Mouse (Mus musculus) lung, adult 18-20 months (tissue): ENCODE data around the gene Selenbp1.
"Not testable (repeated sequence)": the region's sequence is repeated elsewhere in the genome, so short reads cannot be mapped to it uniquely, and the experiment has no call there.

Experiments
- DNase-seq, 2 experiments: peaks; one replicate each; pipeline ENCODE4 v3.0.0; 2022; ENCODE audit warnings: mixed read lengths in 2 of 2

Selenbp1 gene

DNA sequence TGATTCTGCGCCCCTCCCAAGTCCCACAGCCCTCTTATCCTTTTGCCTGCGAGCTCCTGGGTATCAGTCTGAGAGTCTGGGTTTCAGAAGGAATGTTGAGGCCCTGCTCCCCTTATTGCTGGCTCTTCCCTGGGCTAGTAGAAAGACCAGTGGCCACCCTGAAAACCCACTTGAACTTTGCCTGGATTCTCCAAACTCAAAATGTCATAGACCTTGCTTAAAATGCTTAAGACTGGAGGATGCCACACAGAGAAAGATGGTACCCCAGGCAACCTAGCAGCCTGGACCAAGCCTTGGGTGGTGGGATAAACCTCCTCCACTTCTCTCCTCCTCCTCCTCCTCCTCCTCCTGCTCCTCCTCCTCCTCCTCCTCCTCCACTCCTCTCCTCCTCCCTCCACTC, 748 bp downstream of the Selenbp1 start:
- DNase-seq = not testable (repeated sequence)

DNA sequence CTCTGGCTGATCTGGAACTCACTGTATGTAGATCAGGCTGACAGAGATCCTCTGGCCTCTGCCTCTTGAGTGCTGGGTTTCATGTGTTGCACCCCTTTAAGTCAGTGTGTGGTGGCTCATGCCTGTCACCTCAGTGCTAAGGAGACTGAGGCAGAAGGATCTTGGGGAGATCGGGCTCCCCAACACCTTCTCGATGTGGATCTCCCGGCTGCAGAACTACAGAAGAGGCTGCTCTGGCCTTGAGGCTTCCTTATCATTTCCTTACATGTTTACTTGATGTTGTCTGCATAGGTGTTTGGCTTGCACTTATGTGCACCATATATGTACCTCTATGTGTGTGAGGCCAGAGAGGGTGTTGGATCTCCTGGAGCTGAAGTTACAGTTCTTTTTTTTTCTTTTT, 1.7 kb downstream of the Selenbp1 start:
- DNase-seq = not testable (repeated sequence)

DNA sequence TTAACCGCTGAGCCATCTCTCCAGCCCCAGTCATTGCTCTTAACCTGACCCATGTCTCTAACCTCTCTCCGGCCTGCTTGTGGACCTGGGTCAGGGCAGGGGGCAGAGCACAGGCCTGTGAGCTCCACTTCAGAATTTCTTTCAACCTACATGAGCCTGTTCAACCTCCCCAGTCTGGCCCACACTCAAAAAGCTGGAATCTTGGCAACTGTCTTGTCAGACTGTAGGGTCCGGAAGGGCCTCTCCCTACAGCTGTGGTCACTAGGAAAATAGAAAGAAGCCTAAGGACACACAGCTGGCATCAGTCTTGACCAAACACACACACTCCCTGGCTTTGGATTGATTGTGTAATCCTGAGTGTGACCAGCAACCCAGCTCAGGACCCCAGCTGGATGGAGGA, 2.5 kb downstream of the Selenbp1 start:
- DNase-seq = peak; percentile 77 to 86

DNA sequence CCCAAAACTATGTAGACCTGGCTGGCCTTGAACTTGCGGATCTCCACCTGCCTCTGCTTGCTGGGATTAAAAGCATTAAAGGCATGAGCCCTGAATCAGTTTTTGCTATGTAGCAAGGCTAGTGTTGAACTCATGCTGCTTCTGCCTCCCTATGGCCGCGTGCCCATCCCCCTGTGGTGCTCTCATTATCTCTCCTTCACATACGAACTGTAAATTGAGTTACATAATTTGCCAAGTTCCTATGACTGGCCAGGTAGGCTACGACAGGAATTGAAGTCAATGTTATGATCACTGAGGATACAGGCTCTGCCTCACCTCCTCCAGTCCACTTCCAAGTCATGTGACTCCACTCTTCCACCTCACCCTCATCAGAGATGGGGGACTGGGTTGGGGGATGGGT, 3.3 kb downstream of the Selenbp1 start:
- not testable (repeated sequence) for DNase-seq

DNA sequence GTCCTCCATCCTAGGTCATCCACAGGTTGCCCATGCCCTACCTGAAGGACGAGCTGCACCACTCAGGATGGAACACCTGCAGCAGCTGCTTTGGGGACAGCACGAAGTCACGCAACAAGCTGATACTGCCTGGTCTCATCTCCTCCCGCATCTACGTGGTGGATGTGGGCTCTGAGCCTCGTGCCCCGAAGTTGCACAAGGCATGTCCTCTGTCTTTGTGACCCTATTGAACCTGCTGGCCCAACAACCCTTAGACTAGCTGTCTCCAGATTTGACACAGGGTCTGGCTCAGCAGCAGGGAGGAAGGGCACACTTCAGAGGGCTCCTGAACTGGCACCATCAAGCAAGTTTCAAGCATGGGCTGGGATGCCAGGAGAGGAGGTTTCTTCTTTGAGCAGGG, 4.3 kb downstream of the Selenbp1 start:
- DNase-seq = not testable (repeated sequence)

DNA sequence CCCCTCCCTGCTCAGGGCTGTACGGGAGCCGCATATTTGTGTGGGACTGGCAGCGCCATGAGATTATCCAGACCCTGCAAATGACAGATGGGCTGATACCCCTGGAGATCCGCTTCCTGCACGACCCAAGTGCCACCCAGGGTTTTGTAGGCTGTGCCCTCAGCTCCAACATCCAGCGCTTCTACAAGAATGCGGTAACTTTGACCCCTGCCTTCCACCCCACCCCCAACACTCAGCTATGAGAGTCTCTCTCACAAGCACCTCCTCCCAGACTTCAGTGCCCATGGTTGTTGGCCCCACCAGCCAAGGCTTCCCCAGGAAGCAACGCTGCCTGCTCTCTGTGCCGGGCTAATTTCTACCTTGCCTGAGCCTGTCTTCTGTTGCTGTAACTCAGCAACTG, 7.2 kb downstream of the Selenbp1 start:
- DNase-seq = peak in 1 of 2 experiments; percentile 58

DNA sequence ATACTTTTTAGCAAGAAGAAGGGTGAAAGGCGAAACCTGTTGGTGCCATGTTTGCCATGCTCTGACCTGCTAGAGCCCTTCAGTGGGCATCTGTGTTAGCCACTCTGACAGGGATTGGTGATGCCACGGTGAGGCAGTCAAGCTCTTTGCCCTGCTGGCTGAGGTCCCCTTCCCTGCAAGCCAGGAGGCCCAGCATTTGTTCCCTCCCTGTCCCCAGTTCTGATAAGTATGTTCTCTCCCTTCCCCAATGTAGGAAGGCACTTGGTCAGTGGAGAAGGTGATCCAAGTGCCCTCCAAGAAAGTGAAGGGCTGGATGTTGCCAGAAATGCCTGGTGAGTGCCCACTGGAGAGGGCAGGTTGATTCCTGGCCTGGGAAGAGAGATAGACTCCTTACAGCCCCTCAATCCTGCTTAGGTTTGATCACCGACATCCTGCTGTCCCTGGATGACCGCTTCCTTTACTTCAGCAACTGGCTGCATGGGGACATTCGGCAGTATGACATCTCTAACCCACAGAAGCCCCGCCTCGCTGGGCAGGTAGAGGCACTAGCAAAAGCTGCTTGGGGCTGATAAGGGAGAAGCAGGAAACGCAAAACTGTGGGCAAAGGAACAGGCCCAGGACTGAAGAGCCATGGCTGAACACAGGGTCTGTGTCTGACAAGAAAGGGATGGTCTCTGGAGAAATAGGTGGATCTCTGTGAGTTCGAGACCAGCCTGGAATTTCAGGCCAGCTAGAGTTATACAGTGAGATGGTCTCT, 9.5 kb downstream of the Selenbp1 start:
- not testable (repeated sequence) for DNase-seq

DNA sequence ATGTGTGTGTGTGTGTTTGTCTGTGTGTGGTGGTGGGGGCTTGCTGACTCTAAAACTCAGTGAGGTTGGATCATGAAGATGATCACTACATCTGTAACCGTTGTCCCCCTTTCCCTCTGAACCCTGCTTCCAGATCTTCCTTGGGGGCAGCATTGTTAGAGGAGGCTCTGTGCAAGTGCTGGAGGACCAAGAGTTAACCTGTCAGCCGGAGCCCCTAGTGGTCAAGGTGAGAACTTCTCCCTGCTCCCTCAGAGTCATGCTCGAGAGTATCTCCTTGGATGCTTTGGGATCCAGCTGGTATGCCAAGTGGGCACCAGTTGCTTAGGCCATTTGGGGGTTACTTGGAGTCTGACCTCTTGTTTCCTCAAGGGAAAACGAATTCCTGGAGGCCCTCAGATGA, 10.8 kb downstream of the Selenbp1 start:
- DNase-seq = not testable (repeated sequence)

DNA sequence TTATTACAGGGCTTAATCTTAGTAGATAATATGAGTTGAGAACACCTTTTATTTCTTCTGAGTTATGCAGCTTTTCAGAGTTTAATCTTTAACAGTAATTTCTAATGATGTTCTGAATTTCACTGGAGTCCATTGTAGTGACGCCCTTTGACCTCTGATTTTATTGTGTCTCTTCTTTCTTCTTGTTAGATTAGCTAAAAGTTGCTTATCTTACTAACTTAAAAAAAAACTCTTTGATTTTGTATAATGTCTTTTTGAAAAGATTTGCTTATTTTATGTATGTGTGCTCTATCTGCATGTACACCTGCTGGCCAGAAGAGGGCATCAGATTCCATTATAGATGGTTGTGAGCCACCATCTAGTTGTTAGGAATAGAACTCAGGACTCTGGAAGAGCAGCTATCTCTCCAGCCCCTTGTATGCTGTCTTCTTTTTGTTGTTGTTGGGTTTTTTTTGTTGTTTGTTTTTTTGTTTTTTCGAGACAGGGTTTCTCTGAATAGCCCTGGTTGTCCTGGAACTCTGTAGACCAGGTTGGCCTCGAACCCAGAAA, 15.3 kb downstream of the Selenbp1 start:
- DNase-seq = no peak

DNA sequence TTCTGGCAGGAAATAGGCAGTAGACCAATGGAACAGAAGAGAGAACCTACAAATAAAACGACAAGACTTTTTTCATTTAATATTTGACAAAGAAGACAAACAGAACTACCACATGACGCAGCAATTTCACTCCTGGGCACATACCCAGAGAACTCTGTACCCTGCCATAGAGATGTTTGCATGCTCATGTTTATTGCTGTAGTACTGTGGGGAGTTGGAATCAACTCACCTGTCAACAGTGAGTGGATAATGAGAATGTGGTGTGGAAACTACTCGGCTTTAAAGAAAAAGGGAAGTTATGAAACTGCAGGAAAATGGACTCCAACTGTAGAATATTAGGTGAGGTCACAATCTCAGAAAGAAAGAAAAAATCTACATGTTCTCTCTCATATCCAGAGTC, 16.8 kb downstream of the Selenbp1 start:
- peak in 1 of 2 experiments; percentile 35 for DNase-seq

DNA sequence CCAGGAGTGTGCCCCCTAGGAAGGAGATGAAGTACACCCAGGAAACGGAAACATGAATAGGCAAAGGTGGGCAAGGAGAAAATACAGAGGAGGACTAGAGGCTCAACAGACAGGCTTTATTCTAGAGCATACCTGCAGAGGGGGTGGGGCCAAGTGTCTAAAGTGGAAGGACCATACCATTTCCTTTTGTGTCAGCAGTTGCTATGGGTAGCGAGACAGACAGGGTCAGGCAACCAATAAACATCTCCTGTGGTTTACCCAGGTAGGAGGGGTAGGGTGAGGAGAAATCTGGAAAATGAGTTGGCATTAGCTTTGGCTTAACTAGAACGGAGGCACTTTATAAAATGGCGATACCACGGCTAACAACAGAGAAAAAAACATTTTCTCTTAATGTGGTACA, 19.9 kb downstream of the Selenbp1 start:
- DNase-seq = peak; percentile 82 to 85

DNA sequence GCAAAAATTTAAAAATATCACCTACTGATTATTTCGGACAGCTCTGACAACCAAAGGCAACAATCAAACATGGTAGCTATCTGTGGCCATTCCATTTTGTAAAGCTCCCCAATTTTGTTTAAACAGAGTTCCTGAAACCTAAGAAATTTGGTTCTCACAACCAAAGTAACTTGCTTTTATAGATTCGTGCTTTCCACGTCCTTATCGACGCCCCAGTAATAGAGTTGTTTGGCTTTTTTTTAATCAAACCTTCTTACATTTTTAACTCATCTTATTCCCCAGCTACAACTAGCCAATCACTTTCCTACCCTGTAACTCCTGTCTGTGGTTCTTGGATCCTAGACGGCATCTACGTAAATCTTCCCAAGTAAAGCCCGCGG, 20.5 kb downstream of the Selenbp1 start:
- DNase-seq = no peak

DNA sequence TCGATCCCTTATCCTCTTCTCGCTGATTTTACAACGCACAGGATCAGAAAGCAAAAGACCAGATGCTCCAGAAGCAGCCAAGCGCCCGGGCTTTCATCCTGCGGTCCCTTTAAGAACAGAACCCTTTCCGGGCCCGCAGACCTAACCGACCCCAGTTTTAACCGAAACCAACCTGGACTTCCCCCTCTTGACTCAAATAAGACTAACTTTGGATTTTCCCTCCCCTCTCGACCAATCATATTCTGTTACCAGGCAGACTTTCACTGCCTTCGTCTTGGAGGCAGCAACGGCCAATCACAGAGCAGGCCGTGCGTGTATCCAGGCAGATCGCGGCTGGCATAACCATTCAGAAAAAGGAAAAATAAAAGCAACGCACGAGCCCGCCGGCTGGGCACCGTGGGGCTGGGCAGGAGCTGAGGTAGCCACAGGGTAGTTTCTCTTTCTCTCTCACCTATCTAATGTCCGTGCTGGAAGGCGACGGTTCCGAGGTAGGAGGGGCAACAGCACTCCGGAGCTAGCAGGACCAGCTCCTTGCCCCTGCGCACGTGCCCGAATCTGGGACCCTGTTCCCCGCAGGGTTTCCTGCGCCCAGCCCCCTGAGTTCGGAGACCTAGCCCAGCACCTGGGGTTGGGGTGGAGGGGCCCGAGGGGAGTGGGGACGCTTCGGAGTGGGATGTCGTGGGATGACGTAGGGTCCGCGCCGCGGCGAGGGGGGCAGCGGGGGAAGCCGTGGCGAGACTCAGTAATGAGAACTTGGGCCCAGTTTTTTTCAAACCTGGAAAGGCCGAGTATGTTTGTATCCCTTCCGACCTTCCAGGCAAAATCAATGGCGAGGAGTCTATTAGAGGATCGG, 21.1 kb downstream of the Selenbp1 start, which contains the start of gene Rfx5:
Gene Rfx5 (plus strand): TSS at position 312 of the 853 bp plus-strand sequence.
- peak; percentile 96 to 98 for DNase-seq

DNA sequence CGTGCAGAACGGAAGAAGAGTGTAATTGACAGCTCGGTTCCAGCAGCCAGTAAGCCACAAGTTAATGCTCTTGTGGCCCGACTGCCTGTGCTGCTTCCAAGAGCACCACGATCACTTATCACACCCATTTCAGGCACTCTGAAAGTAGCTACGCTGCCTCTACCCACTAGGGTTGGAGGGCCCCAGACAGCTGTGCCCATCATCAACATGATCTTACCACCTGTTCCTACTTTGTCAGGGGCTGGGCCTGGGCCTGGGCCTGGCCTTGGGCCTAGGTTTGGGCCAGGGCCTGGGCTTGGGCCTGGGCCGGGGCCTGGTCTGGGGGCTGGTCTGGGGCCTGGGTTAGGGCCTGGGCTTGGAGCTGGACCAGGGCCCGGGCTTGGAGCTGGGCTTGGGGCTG, 25.4 kb downstream of the Selenbp1 start:
- DNase-seq = no peak

DNA sequence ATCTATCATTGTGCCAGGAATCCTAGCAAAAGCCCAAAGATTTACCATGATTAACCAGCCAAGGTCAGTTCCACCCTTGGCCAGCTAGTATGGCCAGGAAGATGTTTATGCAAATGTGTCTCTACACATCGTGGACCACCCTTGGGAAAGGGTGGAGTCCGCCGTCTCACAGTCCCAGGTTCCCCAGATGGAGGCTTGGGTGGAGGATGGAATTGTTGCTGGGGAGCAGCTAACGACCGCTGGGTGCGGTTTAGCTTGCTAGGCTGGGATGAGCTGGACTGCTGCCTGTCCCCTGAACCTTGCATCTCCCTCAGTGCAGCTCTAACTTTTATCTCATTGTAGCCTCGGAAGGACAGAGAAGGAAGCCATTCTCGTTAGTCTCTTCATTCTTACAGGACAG, 27.0 kb downstream of the Selenbp1 start:
- no peak for DNase-seq

DNA sequence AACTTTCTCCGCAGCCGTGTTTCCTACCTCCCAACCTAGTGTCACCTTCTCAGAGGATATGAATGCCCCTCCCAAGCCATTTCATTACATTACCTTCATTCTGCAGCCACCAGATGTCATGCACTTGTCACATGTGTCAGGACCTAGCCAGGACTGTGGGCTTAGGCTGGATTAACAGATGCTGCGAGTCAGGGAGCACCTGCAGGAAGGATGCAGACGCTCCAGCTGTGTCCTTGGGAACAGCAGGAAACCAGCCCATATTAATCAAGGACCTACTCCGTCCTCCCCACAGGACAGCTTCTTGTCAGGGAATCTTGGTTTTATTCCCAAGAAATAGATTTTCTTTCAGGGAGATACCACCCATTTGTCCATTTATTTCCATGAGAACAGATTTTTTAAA, 27.5 kb downstream of the Selenbp1 start:
- no peak for DNase-seq

DNA sequence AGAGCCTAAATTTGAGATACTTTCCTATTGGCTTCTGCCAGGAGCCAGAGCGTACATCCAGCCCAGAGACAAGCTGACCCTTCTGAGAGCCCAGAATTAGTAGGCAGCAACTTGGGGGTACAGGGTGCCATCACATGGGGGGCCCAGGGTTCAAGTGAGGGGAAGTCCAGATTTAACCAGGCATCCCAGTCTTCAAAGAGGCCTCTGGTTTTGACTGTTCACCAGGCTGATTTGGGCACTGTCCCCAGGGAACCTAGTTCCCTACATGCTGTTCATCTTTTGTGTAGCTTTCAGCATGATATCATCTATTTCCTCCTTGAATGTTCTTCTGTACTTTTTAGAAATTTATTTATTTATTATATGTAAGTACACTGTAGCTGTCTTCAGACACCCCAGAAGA, 32.1 kb downstream of the Selenbp1 start:
- no peak for DNase-seq

DNA sequence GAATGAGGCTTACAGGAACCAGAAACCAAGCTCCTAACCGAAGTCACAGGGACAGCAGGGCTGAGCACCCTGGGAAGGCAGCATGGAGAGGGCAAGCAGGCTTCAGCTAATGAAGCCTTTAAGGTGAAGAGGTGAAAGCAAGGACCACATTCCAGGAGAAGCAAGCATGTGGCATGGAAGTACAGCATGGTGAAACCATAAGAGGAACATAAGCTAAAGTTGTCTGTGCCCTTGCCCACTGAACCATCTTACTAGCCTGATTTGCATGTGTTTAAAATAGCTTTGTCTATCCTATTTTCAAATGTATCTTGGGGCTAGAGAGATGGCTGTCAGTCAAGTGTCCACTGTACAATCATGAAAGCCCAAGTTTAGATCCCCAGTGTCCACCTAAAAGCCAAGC, 33.0 kb downstream of the Selenbp1 start:
- no peak for DNase-seq

DNA sequence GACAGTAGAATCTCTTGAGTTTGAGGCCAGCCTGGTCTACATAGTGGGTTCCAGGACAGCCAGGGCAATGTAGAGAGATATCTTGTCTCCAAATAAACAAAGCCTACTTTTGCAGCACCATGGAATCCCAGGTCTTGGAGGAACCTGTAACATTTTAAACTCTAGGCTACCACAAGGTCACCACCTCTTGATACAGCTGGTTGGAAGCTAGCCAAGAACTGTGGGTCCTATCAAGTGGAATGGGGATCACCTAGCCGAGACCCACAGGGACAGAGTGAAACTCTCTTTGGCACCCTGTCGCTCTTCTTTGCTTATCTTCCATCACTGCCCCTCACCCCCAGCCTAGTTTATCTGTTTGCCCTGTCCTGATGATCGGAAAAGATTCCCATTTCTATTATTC, 39.7 kb downstream of the Selenbp1 start:
- no peak for DNase-seq

DNA sequence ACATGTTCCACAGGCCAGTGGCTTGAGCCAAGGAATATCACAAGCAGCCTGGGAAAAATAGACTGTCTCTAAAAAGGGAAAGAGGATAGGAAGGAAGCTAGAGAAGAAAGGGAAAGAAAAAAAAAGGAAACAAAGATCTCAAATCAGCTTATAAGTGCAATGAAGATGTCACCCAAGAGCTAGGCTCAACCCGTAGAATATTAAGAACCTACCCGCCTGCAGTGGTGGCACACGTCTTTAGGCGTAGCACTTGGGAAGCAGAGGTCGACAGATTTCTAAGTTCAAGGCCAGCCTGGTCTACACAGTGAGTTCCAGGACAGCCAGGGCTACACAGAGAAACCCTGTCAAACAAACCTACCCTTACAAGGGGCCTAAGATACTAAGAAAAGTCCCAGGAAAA, 40.8 kb downstream of the Selenbp1 start:
- DNase-seq = no peak

DNA sequence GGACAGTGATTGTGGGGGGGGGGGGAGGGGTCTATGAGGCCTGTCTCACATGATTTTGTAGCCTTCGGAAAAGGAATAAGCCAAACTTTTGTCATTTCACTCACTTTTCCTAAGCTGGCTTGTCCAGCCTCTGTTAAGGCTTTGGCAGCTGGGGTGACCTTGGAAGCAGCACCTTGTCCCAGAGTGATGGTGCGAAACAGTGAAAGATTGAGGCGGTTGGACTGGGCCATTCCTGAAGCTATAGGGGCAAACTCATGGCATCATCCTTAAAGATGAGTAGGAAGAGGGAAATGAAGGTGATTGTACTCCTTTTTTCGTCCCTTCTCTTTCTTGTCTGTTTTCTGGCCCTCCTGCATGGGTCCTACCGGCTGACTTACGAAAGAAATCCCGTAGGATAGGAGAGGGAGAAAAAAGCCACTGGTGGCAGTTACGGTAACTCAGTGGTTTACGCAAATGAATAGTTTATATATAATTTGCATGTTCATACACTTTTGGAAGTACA, 41.2 kb downstream of the Selenbp1 start:
- no peak for DNase-seq

DNA sequence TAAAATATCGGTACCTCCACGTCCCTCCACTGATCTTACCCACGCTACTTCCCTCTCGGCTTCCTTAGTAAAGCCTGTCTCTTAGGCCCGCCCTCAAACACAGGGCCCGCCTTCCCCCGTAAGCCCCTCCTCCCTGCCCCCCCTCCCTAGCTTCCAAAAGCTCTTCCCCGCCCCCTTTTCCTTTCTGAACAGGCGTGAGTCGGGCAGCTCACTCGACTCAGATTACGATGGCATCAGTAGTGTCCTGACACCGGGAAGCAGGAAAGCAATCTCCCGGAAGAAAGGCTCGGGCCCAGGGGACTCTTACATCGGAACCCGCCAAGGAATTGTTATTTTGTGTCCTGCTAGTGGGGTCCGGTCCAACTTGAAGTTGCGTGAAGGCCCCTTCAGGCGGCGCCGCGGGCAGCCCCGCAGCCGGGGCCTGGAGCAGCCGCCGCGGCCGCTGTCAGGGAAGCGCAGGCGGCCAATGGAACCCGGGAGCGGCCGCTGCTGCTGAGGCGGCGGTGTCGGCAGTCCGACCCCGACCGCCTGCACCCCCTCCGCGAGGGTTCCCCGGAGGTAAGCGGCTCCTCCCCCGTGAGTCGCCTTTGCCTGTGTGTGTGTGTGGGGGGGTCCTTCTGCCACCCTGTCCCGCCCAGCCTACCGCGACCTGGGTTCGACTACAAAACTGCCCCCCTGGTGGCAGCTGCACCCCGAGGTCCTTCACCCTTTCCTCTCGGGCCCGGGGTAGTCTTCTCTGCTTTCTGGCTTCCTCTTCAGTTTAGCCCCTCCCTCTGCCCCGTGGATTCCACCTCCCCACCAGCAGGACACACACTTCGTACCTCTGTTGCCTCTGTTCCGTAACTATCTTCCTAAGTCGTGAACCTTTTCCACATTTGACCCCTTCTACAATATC, 41.9 kb downstream of the Selenbp1 start, which contains the start of gene Pi4kb:
Gene Pi4kb (plus strand): TSS at position 204 of the 895 bp plus-strand sequence.
- peak; percentile 86 to 89 for DNase-seq
